Mouse (Mus musculus): ENCODE measurements around the gene Cpsf3. TPM values are rescaled to one million over a fixed set of nuclear protein-coding genes. Genes with fewer than 3 reads are reported as not detected.

Gene Cpsf3
- total RNA-seq, 1 experiment from 2014 or later = 112 TPM

DNA sequence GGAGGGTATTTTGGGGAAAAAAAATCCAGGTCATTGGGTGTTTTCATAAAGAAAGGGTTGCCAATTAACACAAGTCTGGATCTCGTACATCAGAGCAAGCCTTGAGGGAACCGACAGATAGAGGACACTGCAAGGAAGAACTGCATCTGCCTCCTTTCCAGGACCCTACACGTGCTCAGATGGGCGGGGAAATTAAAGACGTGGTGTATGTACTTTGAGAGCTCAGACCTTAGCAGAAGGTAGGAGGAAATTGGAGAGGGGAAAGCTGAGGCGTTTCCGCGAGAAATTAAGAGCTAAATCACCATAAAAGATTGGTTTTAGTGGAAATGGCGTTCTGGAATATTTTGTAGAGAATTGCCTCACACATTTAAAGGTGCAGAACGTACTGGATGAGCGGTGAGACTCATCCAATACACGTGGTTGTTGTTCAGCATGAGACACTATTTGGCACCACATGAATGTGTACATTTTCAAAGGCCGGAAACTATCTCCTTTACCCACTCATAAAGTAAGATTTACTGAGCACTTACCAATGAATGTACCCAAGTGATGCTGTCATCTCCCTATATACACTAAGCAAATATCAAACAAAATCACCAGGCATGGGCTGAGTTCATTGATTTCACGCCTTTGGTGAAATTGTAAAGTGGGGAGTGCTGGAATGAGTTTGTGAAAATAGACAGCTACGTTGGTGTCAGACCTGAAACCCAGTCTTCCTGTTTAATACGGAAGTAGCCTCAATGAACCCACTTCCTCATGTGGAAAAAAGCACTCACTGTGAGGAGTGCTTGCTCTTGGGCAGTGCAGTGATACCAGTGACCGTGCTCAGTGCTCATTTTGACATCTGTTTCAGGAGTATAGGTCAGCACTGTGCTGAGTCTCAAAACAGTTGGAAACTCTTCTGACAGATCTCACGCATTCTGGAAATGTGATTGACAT, 1.8 kb downstream of the Cpsf3 start:
- peak; percentile 76 for ATAC-seq (ENCODE audit: extremely low read depth, insufficient number of reproducible peaks, low FRiP score, poor library complexity, severe bottlenecking)

DNA sequence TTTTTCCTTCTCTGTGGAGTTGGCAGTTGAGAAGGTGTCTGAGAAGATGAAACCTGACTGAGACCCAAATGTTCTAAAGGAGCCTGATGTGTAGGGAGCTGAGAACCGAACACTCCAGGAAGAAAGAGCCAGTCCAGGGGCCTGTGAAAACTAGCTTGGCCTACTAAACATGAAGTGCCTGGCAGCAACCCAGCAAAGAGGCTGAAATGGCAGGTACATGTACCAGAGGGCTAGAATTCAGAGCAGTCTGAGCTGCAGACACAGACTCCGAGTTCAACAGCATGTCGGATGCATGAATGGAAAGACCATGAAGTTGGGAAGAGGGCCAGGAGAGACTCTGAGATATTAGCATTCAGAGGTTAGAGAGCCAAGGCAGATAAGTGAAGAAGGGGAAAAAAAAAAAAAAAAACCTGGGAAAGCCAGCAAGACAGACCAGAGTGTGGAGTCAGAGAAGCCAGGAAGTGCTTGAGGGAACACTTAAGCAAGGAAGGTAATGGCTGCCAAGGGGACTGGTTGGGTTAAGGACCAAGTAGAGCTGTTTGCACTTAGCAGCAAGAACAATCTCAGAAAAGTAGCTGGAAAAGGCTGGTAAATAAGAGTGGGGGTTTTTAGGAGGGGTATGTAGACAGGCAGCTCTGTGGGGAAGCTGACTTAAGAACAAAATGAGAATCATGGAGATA, 3.7 kb downstream of the Cpsf3 start:
- ATAC-seq (ENCODE audit: extremely low read depth, insufficient number of reproducible peaks, low FRiP score, poor library complexity, severe bottlenecking) = no peak

DNA sequence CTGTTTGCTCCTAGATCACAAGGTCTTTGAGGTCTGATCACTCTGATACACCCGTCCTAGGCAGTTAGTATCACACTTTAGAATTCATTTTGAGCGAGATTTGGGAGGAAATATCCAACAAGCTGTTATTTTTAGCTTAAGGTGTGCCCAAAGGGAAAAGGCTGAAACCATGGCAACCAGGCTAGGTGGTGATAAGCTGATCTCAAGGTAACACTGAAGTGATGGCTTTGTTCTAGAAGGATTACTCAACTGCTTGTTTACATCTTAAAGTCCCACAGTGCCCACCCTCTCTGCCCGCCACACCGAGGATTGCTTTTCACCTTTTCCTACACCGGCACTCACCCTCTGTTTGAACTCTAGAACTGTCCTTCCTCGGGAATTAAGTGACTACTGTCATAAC, 4.5 kb downstream of the Cpsf3 start:
- ATAC-seq (ENCODE audit: extremely low read depth, insufficient number of reproducible peaks, low FRiP score, poor library complexity, severe bottlenecking) = no peak

DNA sequence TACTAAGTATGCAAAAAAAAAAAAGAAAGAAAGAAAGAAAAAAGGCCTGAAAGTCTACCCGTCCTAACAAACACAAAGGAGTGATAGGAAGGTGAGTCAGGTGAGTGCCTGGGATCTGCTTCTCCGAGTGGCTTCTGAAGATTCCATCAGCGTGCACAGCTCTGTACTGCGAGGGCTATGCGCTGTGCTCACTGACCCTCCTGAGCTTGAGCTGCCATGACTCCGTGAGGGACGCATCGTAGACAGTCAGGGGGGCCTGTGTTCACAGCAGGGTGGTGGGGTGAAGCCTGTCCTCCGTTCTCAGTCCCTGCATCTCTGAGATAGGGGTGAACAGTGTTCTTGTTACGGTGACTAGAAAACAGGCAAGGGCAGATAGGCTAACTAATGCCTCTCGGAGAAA, 13.7 kb downstream of the Cpsf3 start:
- ATAC-seq (ENCODE audit: extremely low read depth, insufficient number of reproducible peaks, low FRiP score, poor library complexity, severe bottlenecking) = no peak

DNA sequence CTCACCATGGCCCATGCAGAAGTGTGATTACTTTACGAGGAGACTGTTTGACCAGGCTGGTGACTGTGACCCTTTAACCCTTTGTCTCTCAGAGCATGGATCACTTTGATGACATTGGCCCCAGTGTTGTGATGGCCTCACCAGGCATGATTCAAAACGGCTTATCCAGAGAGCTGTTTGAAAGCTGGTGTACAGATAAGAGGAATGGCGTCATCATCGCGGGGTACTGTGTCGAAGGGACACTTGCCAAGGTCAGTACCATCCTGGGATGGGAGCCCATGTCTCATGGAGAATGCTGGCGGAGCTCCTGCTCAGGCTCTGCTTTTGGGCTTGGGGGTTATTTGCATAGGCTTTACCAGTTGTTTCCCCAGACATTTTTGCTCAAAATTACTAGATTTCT, 16.1 kb downstream of the Cpsf3 start:
- no peak for ATAC-seq (ENCODE audit: extremely low read depth, insufficient number of reproducible peaks, low FRiP score, poor library complexity, severe bottlenecking)

DNA sequence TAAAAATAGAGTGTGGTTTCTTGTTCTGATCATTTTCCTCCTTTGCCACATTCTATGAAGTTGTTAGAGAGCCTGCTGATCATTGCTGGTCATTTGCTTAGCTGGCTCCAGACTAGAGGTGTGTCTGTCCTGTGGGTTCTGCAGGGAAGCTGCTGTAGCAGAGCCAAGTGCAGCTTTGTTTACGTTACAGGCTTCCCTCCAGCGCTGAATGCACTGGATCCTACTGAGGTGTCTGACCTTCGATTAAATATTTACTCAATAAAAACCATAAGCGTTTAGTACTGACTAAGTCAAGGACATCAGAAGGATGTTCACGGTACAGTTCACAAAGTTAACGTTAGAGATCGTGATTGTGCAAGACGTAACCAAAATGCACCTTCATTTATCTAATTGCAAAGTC, 16.7 kb downstream of the Cpsf3 start:
- ATAC-seq (ENCODE audit: extremely low read depth, insufficient number of reproducible peaks, low FRiP score, poor library complexity, severe bottlenecking) = no peak

DNA sequence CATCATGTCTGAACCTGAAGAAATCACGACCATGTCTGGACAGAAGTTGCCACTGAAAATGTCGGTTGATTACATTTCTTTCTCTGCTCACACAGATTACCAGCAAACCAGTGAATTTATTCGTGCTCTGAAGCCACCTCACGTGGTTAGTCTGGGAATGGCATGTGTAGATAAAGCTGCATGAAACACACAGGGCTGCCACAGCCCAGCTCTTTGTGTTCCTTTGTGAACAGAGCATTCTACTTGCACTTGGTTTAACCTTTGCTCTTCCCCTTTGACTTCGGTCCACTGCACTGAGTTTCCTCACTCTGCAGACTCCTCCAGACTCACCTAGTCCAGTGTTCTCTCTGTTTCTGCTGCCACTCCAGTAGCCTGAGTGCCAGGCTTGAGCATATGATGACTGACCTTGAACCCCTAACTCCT, 17.2 kb downstream of the Cpsf3 start:
- ATAC-seq (ENCODE audit: extremely low read depth, insufficient number of reproducible peaks, low FRiP score, poor library complexity, severe bottlenecking) = no peak

DNA sequence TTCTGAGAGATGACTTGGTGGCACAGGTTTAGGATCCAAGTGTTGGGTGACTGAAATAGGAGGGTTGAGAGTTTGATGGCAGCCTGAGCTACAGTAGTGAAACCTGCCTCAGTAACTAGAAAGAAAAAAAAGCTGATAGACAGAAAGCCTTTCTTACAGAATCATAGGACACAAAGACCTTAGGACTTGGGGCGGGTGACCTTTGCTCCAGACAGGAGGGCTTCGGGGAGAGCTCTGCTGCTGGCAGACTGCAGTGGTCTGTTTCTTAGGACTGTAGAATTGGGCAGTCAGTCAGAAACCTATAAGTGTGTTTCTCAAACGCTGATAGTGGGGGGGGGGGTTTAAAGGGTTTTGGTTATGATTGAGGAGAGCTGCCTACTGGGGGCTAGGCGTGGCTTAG, 20.6 kb downstream of the Cpsf3 start:
- no peak for ATAC-seq (ENCODE audit: extremely low read depth, insufficient number of reproducible peaks, low FRiP score, poor library complexity, severe bottlenecking)

DNA sequence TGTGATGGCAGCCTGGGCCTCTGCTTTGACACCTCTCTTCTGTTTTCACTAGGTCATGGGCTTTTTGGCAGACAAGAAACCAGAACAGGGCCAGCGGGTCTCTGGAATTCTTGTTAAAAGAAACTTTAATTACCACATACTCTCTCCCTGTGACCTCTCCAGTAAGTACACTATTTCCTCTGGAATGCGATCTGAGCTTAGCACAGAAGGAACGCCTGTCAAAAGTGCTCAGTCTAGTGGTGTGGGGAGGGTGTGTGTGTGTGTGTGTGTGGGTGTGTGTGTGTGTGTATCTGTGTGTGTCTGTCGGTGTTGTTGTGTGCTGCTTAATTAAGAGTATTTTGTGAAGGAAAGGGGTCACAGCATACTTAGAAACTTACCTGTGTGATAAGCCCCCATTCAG, 21.5 kb downstream of the Cpsf3 start:
- ATAC-seq (ENCODE audit: extremely low read depth, insufficient number of reproducible peaks, low FRiP score, poor library complexity, severe bottlenecking) = no peak

DNA sequence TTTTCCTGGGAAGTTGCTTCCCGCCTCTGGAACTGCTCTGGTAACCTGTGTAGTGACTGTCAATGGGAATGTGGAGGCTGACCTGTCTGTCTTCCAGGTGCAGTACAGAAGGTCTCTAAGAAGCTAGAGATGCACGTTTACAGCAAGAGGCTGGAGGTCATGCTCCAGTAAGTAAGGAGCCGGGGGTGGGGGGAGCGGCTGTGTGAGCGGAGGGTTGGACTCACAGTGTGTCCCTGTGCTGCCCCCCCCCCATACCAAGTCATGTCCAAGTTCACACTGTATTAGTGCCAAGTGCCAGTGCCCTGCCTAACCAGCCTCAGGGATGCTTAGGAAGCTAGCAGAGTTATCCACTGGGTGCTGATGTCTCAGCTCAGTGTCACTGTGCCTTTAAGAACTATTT, 27.0 kb downstream of the Cpsf3 start:
- ATAC-seq (ENCODE audit: extremely low read depth, insufficient number of reproducible peaks, low FRiP score, poor library complexity, severe bottlenecking) = no peak

DNA sequence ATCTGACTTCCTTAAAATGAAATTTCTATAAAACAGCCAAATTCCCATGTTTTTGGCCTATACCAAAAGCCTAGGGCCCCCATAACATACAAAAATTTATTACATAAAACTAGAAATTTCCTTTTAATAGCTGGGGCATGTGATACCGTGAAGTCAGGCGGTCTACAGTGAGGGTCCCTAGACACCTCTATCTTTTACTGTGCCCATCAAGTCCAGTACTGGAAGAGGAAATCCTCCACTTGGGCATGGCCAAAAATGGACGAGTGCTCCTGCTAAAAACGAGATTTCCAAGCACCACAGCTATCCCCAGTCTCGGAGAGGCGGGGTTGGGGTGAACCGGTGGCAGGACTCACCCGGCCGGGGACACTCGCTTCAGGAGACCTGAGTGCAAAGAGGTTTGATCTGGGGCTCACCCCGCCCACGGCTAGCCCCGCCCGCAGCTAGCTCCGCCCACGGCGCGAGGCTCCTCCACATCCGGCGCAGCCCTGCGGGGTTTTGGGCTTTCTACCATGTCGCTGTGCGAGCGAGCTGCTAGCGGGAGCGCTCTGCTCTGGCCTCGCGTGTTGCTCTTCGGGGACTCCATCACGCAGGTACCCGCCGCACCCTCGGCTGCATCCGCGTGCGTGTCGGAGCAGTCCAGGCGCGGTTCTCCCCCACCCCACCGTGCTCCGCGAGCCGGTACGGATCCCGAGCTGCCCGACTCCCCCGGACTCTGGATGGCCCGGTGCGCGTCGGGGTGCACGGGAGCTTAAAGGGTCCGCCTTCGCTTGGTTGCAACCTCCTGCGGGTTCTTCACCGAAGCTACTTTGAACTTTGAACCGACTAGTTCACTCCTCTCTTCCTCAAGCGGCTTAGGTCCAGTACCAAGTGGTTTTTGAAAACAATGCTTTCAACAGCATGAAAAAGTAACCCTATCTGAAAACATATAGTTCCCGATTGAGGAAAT, 31.0 kb downstream of the Cpsf3 start, which contains the start of gene Iah1:
Gene Iah1 (plus strand): TSS at position 467 of the 946 bp plus-strand sequence.
- ATAC-seq (ENCODE audit: extremely low read depth, insufficient number of reproducible peaks, low FRiP score, poor library complexity, severe bottlenecking) = peak; percentile 81

DNA sequence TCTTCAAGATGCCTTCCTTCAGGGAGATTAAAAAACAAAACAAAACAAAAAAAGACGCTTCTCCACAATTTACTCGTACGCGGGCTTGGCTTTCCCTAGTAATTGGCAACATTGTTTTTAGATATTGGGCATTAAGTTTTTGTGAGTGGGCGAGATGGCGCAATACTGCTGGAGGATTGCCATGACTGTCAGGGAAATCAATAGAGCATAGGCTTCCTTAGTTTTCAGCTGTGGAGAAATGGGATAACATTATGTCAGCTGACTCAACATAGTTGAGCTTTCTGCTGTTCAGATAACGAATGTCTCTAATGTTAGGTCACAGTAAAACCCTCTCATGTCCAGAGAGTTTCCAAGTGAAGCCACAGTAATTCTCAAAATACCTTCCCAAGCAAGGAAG, 31.7 kb downstream of the Cpsf3 start:
- ATAC-seq (ENCODE audit: extremely low read depth, insufficient number of reproducible peaks, low FRiP score, poor library complexity, severe bottlenecking) = no peak

DNA sequence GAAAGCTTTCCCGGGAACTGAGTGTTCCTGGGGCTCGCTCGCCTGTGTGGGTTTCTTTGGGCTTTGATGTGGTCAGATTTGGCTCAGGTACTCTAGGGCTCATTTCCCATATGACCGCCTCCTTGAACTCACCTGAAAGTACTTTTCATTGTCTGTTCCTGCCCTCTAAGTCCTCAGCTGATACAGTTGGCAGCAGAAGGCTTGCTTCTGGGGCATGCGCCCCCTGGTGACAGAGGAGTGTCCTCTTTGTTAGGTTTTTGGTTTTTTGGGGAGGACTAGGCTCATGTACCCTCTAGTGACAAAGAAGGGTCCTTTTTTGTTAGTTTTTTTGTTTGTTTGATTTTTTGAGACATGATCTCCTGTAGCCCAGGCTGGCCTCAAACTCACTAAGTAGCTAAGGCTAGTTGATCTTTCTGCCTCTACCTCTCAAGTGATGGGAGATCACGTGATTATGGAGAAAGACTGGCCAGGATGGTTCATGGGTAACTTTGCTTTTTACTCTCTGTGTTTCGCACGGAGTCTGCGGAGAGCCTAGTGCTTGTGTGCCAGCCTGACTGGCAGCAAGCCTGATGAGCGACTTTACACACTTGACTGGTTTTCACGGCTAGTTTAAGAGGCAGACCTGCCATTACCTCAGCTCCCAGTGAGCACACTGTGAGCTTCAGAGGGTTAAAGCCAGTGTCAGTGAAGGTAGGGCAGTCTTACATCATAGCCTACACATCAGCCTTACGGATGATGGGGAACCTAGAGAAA, 33.1 kb downstream of the Cpsf3 start:
- ATAC-seq (ENCODE audit: extremely low read depth, insufficient number of reproducible peaks, low FRiP score, poor library complexity, severe bottlenecking) = peak; percentile 55

DNA sequence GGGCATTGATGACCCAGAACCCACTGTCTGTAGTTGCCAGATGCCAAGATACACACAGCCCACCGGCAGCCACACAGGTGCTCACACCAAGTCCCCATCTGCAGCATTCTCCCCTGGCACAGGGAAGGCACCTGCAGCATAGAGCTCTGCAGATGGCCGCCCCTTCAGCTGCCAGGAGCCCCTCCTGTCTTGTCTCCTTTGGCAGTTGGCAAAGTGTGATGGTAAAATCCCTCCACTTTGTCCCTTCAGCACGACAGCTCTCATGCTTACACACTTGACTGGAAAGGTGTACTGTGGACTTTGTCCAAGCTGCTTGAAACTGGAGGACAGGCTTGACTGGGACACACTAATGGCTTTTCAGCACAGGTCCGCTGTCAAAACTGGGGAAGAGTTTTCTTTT, 35.1 kb downstream of the Cpsf3 start:
- no peak for ATAC-seq (ENCODE audit: extremely low read depth, insufficient number of reproducible peaks, low FRiP score, poor library complexity, severe bottlenecking)

DNA sequence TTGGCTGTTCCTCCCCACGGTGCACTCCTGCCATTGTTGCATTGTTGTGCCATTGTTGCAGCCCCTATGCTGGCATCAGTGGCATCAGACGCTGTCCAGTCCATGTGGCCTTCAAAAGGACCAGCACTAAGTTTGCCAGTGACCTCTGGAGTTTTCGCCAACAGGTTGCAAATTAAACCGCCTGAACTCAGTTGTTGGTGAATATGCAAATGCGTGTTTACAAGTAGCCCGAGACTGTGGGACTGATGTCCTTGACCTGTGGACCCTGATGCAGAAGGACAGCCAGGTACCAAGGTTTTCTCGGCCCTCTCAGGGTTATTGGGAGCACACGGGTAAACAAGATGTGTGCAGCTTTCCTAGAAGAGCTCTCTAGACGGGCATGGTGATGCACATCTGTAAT, 36.0 kb downstream of the Cpsf3 start:
- ATAC-seq (ENCODE audit: extremely low read depth, insufficient number of reproducible peaks, low FRiP score, poor library complexity, severe bottlenecking) = no peak

DNA sequence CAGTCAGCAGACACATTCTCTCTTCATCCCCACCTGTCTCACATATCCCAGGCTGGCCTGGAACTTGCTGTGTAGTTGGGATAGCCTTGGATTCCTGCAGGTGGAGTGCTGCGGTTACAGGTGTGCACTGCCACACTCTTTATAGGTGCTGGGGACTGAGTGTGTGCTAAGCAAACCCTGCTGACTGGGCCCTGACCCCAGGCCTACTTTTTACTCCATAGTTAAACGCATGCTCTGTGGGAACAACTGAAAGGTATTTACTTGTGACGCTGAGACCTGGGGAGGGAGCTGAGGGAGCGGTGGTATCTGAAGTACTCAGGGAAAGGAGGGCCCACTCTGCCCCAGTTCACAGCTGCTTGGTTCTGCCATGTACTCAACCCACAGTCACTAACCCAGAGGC, 37.1 kb downstream of the Cpsf3 start:
- no peak for ATAC-seq (ENCODE audit: extremely low read depth, insufficient number of reproducible peaks, low FRiP score, poor library complexity, severe bottlenecking)

DNA sequence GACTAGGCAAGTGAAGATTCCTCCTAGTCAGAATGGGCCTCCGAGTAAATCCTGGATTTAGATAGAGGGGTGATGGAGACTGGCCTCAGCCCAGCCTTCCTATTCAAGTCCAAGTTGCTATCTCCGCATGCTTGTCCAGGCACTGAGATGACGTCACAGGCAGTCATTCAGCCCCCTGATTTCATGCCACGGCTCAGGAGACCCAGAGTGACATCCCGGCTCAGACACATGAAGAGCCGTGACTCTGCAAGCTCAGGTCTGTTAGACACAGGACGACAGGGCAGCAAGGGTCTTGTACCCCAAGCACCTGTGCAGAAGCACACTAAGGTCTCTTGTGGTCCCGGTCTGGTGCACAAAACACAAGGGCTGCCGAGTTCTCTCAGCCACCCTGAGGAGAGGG, 37.7 kb downstream of the Cpsf3 start:
- no peak for ATAC-seq (ENCODE audit: extremely low read depth, insufficient number of reproducible peaks, low FRiP score, poor library complexity, severe bottlenecking)

DNA sequence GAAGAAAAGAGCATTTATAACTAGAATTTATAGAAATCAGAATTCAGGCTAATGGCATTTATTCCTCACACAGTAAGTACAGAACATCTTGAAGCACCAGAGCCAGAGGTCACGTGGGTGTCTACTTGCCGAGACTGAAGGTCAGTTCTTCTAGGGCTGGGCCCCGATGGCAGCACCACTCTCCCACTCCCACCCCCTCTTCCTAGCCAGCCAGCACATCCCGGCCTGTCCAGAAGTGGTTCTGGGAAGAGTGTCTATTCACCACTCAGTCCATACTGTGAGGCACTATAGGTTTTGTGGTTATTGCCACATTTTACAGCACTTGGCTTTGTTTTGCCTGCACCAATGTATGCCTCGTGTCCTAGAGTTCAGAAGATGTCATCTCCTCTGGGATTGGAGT, 38.9 kb downstream of the Cpsf3 start:
- no peak for ATAC-seq (ENCODE audit: extremely low read depth, insufficient number of reproducible peaks, low FRiP score, poor library complexity, severe bottlenecking)

DNA sequence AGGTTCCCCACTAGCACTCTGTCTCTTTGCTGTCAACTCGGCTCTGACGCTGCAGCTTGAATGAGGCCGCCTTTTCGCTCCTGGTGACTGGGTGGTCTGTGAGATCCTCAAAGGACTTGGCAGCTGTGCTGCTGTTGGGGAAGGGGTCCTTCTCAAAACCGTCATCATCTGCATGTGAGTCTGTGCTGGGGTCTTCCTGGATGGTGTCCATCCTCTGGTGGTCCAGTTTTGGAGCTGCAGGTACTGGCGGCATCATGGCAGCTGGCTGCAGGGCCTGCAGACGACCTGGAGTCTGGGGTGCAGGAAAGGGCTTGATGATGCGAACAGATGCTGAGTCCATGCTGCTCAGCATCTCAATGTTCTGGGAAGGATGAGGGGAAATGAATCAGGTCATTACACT, 40.1 kb downstream of the Cpsf3 start:
- ATAC-seq (ENCODE audit: extremely low read depth, insufficient number of reproducible peaks, low FRiP score, poor library complexity, severe bottlenecking) = no peak
